Mouse (Mus musculus): ENCODE measurements around the gene Hist1h2ab. TPM values are rescaled to one million over a fixed set of nuclear protein-coding genes. Genes with fewer than 3 reads are reported as not detected.

The Hist1h2ab gene
- polyA plus RNA-seq, 1 experiment from 2014 or later: 1.1 TPM

GRCm38 (mm10) chr13:23729706-23730105, 21.2 kb upstream of the Hist1h2ab start:
- Histone ChIP-seq H3K27me3 (ENCODE audit: control insufficient read depth, insufficient read depth, low read depth, low read length) (no peaks in the 10 kb centered on the region), H3K9ac (ENCODE audit: low read depth, low read length) (no peak overlapping the region), H3K9me3 (replicated peaks; ENCODE audit: control insufficient read depth, low read length, poor library complexity, severe bottlenecking) (no peaks in the 10 kb centered on the region), H3K4me2 (ENCODE audit: low read length) (no peak overlapping the region), H3K4me1 (ENCODE audit: control insufficient read depth, insufficient read depth, low read length) (no peaks in the 10 kb centered on the region), H3K4me3 (ENCODE audit: low read depth, low read length) (no peak overlapping the region), H3K36me3 (ENCODE audit: control insufficient read depth, insufficient read depth, low read length) (no peaks in the 10 kb centered on the region), H3K27ac (ENCODE audit: low read length) (no peak overlapping the region)
- no peak for ATAC-seq
- WGBS: 97% methylated on average over 5 of the region's 5 CpGs

GRCm38 (mm10) chr13:23730479-23730878, 20.4 kb upstream of the Hist1h2ab start:
- no peak overlapping the region for H3K9ac ChIP-seq (ENCODE audit: low read depth, low read length)
- H3K4me1 ChIP-seq (ENCODE audit: control insufficient read depth, insufficient read depth, low read length): no peaks in the 10 kb centered on the region
- ATAC-seq: no peak
- WGBS: 66% methylated on average over 8 of the region's 8 CpGs
- H3K4me3 ChIP-seq (ENCODE audit: low read depth, low read length): no peak overlapping the region
- H3K9me3 ChIP-seq (replicated peaks; ENCODE audit: control insufficient read depth, low read length, poor library complexity, severe bottlenecking): no peaks in the 10 kb centered on the region
- no peaks in the 10 kb centered on the region for H3K36me3 ChIP-seq (ENCODE audit: control insufficient read depth, insufficient read depth, low read length)
- H3K4me2 ChIP-seq (ENCODE audit: low read length): no peak overlapping the region
- no peak overlapping the region for H3K27ac ChIP-seq (ENCODE audit: low read length)
- H3K27me3 ChIP-seq (ENCODE audit: control insufficient read depth, insufficient read depth, low read depth, low read length): no peaks in the 10 kb centered on the region

- no peak overlapping the region for H3K4me3 ChIP-seq (ENCODE audit: low read depth, low read length)
- 24% methylated on average over 8 of the region's 8 CpGs for WGBS
- H3K4me2 ChIP-seq (ENCODE audit: low read length): no peak overlapping the region
- H3K27me3 ChIP-seq (ENCODE audit: control insufficient read depth, insufficient read depth, low read depth, low read length): no peaks in the 10 kb centered on the region
- ATAC-seq: 0 out of 2 replicates have a peak, but pooled peaks have one; percentile 32
- H3K27ac ChIP-seq (ENCODE audit: low read length): no peak overlapping the region
- no peaks in the 10 kb centered on the region for H3K4me1 ChIP-seq (ENCODE audit: control insufficient read depth, insufficient read depth, low read length)
- no peak overlapping the region for H3K9ac ChIP-seq (ENCODE audit: low read depth, low read length)
- H3K36me3 ChIP-seq (ENCODE audit: control insufficient read depth, insufficient read depth, low read length): no peaks in the 10 kb centered on the region
- no peaks in the 10 kb centered on the region for H3K9me3 ChIP-seq (replicated peaks; ENCODE audit: control insufficient read depth, low read length, poor library complexity, severe bottlenecking)
Observed at GRCm38 (mm10) chr13:23732156-23732804, 18.6 kb upstream of the Hist1h2ab start.

- Histone ChIP-seq H3K4me1 (ENCODE audit: control insufficient read depth, insufficient read depth, low read length) (peaks cover 17% of the 10 kb centered on the region), H3K36me3 (ENCODE audit: control insufficient read depth, insufficient read depth, low read length) (no peaks in the 10 kb centered on the region), H3K4me3 (ENCODE audit: low read depth, low read length) (no peak overlapping the region), H3K27ac (ENCODE audit: low read length) (no peak overlapping the region), H3K9ac (ENCODE audit: low read depth, low read length) (no peak overlapping the region), H3K9me3 (replicated peaks; ENCODE audit: control insufficient read depth, low read length, poor library complexity, severe bottlenecking) (no peaks in the 10 kb centered on the region), H3K4me2 (ENCODE audit: low read length) (no peak overlapping the region), H3K27me3 (ENCODE audit: control insufficient read depth, insufficient read depth, low read depth, low read length) (no peaks in the 10 kb centered on the region)
- 77% methylated on average over 5 of the region's 5 CpGs for WGBS
- no peak for ATAC-seq
Observed at GRCm38 (mm10) chr13:23737091-23737490, 13.8 kb upstream of the Hist1h2ab start.

GRCm38 (mm10) chr13:23738041-23738440, 12.9 kb upstream of the Hist1h2ab start:
- Histone ChIP-seq H3K4me3 (ENCODE audit: low read depth, low read length) (peak overlapping the region; percentile 55), H3K27ac (ENCODE audit: low read length) (no peak overlapping the region; the same call in 1 of the 2 replicates), H3K9me3 (replicated peaks; ENCODE audit: control insufficient read depth, low read length, poor library complexity, severe bottlenecking) (no peaks in the 10 kb centered on the region), H3K27me3 (ENCODE audit: control insufficient read depth, insufficient read depth, low read depth, low read length) (no peaks in the 10 kb centered on the region), H3K36me3 (ENCODE audit: control insufficient read depth, insufficient read depth, low read length) (no peaks in the 10 kb centered on the region), H3K4me2 (ENCODE audit: low read length) (peak overlapping the region; percentile 95), H3K9ac (ENCODE audit: low read depth, low read length) (peak overlapping the region; percentile 60; the same call in 1 of the 2 replicates), H3K4me1 (ENCODE audit: control insufficient read depth, insufficient read depth, low read length) (peaks cover 17% of the 10 kb centered on the region)
- no peak for ATAC-seq
- 21% methylated on average over 4 of the region's 4 CpGs for WGBS

- H3K27ac ChIP-seq (ENCODE audit: low read length): peak within 1 kb of the TSS; percentile 56
- H3K9ac ChIP-seq (ENCODE audit: low read depth, low read length): peak within 1 kb of the TSS; percentile 60
- ATAC-seq: peak; percentile 95
- under 1% methylated on average over 29 of the region's 38 CpGs for WGBS
- H3K4me3 ChIP-seq (ENCODE audit: low read depth, low read length): peak within 1 kb of the TSS; percentile 55
- H3K27me3 ChIP-seq (ENCODE audit: control insufficient read depth, insufficient read depth, low read depth, low read length): no peaks in the 10 kb centered on the region
- peak within 1 kb of the TSS; percentile 95 for H3K4me2 ChIP-seq (ENCODE audit: low read length)
- H3K36me3 ChIP-seq (ENCODE audit: control insufficient read depth, insufficient read depth, low read length): no peaks in the 10 kb centered on the region
- no peaks in the 10 kb centered on the region for H3K9me3 ChIP-seq (replicated peaks; ENCODE audit: control insufficient read depth, low read length, poor library complexity, severe bottlenecking)
- H3K4me1 ChIP-seq (ENCODE audit: control insufficient read depth, insufficient read depth, low read length): peaks cover 17% of the 10 kb centered on the region
Observed at GRCm38 (mm10) chr13:23738677-23739068, 12.3 kb upstream of the Hist1h2ab start, which contains the start of gene Hist1h1c. TSS of gene Hist1h1c (plus strand) at chr13:23738808.

DNA sequence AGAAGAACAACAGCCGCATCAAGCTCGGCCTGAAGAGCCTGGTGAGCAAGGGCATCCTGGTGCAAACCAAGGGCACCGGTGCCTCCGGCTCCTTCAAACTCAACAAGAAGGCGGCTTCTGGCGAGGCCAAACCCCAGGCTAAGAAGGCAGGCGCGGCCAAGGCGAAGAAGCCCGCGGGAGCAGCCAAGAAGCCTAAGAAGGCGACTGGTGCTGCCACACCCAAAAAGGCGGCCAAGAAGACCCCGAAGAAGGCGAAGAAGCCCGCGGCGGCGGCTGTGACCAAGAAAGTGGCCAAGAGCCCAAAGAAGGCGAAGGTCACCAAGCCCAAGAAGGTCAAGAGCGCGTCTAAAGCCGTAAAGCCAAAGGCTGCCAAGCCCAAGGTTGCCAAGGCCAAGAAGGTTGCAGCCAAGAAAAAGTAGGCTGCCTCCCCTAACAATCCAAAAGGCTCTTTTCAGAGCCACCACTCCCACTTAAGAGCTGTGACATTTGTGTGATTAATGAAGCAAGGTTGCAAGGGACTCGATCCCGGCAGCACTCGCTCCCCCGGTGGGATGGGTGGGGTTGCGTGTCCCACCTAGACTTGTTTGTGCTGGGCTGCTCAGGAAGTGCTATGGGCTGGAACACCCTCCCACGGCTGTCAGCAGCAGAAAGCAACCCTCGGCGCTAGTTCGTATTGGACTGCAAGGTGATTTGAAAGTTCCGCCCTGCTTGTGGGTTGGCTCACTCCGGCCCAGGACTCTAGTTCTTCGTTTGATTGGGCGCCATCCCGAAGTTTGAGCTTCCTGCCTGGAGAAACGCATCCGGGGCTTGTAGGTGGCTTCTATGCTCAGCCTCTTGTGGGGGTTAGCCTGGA, 11.6 kb upstream of the Hist1h2ab start:
- under 1% methylated on average over 39 of the region's 39 CpGs for WGBS
- Histone ChIP-seq H3K4me1 (ENCODE audit: control insufficient read depth, insufficient read depth, low read length) (peaks cover 17% of the 10 kb centered on the region), H3K4me2 (ENCODE audit: low read length) (peak overlapping the region; percentile 95), H3K36me3 (ENCODE audit: control insufficient read depth, insufficient read depth, low read length) (no peaks in the 10 kb centered on the region), H3K4me3 (ENCODE audit: low read depth, low read length) (peak overlapping the region; percentile 55), H3K9me3 (replicated peaks; ENCODE audit: control insufficient read depth, low read length, poor library complexity, severe bottlenecking) (no peaks in the 10 kb centered on the region), H3K27ac (ENCODE audit: low read length) (peak overlapping the region; percentile 56), H3K27me3 (ENCODE audit: control insufficient read depth, insufficient read depth, low read depth, low read length) (no peaks in the 10 kb centered on the region), H3K9ac (ENCODE audit: low read depth, low read length) (peak overlapping the region; percentile 60)
- peak; percentile 93 for ATAC-seq

DNA sequence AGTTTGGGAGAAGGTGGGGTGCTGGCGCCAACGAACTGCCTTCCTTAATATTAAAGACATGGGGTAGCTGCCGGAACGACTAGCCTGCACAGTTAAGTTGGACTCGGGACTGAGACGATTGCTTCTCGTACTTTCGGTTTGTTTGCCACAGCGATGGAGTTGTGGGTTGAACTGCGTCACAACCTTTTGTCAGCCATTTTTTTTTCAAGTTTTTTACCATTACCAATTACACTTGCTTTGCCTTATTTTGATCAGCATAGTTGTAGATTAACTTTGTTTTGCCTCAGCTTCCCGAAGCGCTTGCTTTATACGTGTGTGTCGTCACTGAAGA, 11.0 kb upstream of the Hist1h2ab start:
- WGBS: under 1% methylated on average over 14 of the region's 14 CpGs
- no peak for ATAC-seq

More for the DNA sequence above, 11.0 kb upstream of the Hist1h2ab start:
- Histone ChIP-seq H3K36me3 (ENCODE audit: control insufficient read depth, insufficient read depth, low read length) (no peaks in the 10 kb centered on the region), H3K4me1 (ENCODE audit: control insufficient read depth, insufficient read depth, low read length) (peaks cover 17% of the 10 kb centered on the region), H3K4me3 (ENCODE audit: low read depth, low read length) (peak overlapping the region; percentile 55), H3K27me3 (ENCODE audit: control insufficient read depth, insufficient read depth, low read depth, low read length) (no peaks in the 10 kb centered on the region), H3K9ac (ENCODE audit: low read depth, low read length) (peak overlapping the region; percentile 45; the same call in 1 of the 2 replicates), H3K27ac (ENCODE audit: low read length) (peak overlapping the region; percentile 56), H3K4me2 (ENCODE audit: low read length) (peak overlapping the region; percentile 95), H3K9me3 (replicated peaks; ENCODE audit: control insufficient read depth, low read length, poor library complexity, severe bottlenecking) (no peaks in the 10 kb centered on the region)

Measured in midbrain, embryonic 16.5 days (tissue).